In the genomic region with DNA sequence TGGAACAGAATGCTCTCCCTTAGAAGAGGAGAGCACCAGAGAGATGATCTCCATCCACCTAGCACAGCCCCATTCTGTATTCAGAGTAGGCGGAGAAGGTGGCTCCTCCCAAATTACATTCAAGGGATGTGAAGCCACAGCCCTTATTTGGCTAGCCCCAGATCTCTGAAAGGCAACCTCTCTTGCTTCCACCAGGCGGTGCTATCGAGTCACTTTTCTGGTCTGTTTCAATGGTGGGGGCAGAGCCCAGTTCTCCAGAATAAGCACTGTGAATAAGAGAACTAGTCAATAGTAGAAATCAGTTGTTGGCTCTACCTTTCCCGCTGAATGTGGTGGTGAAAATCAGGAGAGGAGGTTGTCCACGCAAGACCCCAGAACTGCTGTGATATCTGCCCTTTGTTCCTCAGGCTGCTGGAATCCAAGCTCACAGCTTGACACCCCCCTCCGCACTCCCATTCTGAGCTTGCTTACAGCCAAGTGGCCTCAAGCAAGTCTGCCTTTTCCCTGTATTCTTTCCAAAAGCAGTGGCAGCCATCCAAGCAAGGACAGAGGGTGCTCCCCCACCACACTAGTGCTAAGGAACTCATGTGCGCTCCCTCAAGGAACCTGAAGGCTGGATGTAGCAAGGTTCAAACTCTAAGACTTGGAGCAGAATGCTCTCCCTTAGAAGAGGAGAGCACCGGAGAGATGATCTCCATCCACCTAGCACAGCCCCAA, we compare ENCODE assay signal across 9 mouse cellular contexts. TPM values are rescaled to one million over a fixed set of nuclear protein-coding genes. Genes with fewer than 3 reads are reported as not detected.
A peak's percentile ranks its signal among the peaks of the same experiment; 100 is the strongest.
DNase-seq lines count a peak whose midpoint lies in the region; ATAC-seq and TF ChIP-seq lines count a peak whose summit lies in the region.
"Had no signal": no experiment of that assay in that cellular context is flagged by ENCODE, and none has a peak within 500 bp of the region (broad histone marks: within the 10 kb centered on the region; RNA-seq: fewer than 3 reads in every experiment).

No protein-coding gene starts in this region.

- H3K36me3 ChIP-seq in heart, postnatal 0 days (replicated peaks; ENCODE audit: control insufficient read depth, insufficient read depth, low read length) = no peaks in the 10 kb centered on the region
- H3K36me3 ChIP-seq in testis, adult 2 months (ENCODE audit: control insufficient read depth, insufficient read depth, low read length) = no peaks in the 10 kb centered on the region
- no peaks in the 10 kb centered on the region for H3K36me3 ChIP-seq in limb, embryonic 10.5 days
- no peaks in the 10 kb centered on the region for H3K36me3 ChIP-seq in stomach, postnatal 0 days (ENCODE audit: control insufficient read depth, insufficient read depth, low read length)
- H3K36me3 ChIP-seq: limb, embryonic 12.5 days had no signal

- WGBS in heart, postnatal 0 days = 45% methylated on average over 8 of the region's 8 CpGs
- 46% methylated on average over 8 of the region's 8 CpGs for WGBS in limb, embryonic 10.5 days
- 42% methylated on average over 8 of the region's 8 CpGs for WGBS in stomach, postnatal 0 days

- no peak overlapping the region for H3K4me3 ChIP-seq in heart, postnatal 0 days (ENCODE audit: low read depth, low read length)
- no peak overlapping the region for H3K4me3 ChIP-seq in testis, adult 2 months (ENCODE audit: control insufficient read depth, low read depth, low read length)
- no peak overlapping the region for H3K4me3 ChIP-seq in limb, embryonic 10.5 days
- no peak overlapping the region for H3K4me3 ChIP-seq in stomach, postnatal 0 days (ENCODE audit: low read depth, low read length)
- H3K4me3 ChIP-seq: limb, embryonic 12.5 days had no signal

- H3K4me1 ChIP-seq in heart, postnatal 0 days (ENCODE audit: control insufficient read depth, insufficient read depth) = no peaks in the 10 kb centered on the region
- no peaks in the 10 kb centered on the region for H3K4me1 ChIP-seq in testis, adult 2 months (ENCODE audit: control insufficient read depth, insufficient read depth, low read length)
- no peaks in the 10 kb centered on the region for H3K4me1 ChIP-seq in limb, embryonic 10.5 days
- no peaks in the 10 kb centered on the region for H3K4me1 ChIP-seq in stomach, postnatal 0 days (replicated peaks; ENCODE audit: control insufficient read depth, insufficient read depth)
- H3K4me1 ChIP-seq: limb, embryonic 12.5 days had no signal

- no peak overlapping the region for H3K4me2 ChIP-seq in heart, postnatal 0 days (ENCODE audit: low read depth, low read length)
- H3K4me2 ChIP-seq in stomach, postnatal 0 days (replicated peaks; ENCODE audit: low read depth) = no peak overlapping the region
- H3K4me2 ChIP-seq: limb, embryonic 12.5 days had no signal

- no peaks in the 10 kb centered on the region for H3K27me3 ChIP-seq in heart, postnatal 0 days (ENCODE audit: control insufficient read depth, insufficient read depth, low read length)
- no peaks in the 10 kb centered on the region for H3K27me3 ChIP-seq in testis, adult 2 months (ENCODE audit: control insufficient read depth, insufficient read depth, low read length)
- no peaks in the 10 kb centered on the region for H3K27me3 ChIP-seq in limb, embryonic 10.5 days (ENCODE audit: low read depth, poor library complexity, severe bottlenecking)
- no peaks in the 10 kb centered on the region for H3K27me3 ChIP-seq in stomach, postnatal 0 days (ENCODE audit: control insufficient read depth, insufficient read depth, low read length)
- H3K27me3 ChIP-seq: limb, embryonic 12.5 days had no signal

- no peak for TF ChIP-seq POLR2A in testis, adult 2 months (IDR thresholded peaks at IDR 0.05; ENCODE audit: control insufficient read depth, low read depth, low read length)

- no peak for TF ChIP-seq EP300 in heart, postnatal 0 days (IDR thresholded peaks at IDR 0.05; ENCODE audit: low read depth)
- no peak for TF ChIP-seq EP300 in stomach, postnatal 0 days (optimal IDR thresholded peaks at IDR 0.05)

- H3K9me3 ChIP-seq in heart, postnatal 0 days (replicated peaks; ENCODE audit: control insufficient read depth, low read length) = no peaks in the 10 kb centered on the region
- no peaks in the 10 kb centered on the region for H3K9me3 ChIP-seq in limb, embryonic 10.5 days (replicated peaks)
- H3K9me3 ChIP-seq in stomach, postnatal 0 days (ENCODE audit: control insufficient read depth, low read length) = no peaks in the 10 kb centered on the region
- H3K9me3 ChIP-seq: limb, embryonic 12.5 days had no signal

- H3K9ac ChIP-seq in heart, postnatal 0 days (replicated peaks; ENCODE audit: low read depth, low read length) = no peak overlapping the region
- no peak overlapping the region for H3K9ac ChIP-seq in stomach, postnatal 0 days (ENCODE audit: low read length)
- H3K9ac ChIP-seq: limb, embryonic 12.5 days had no signal

- no peak overlapping the region for H3K27ac ChIP-seq in heart, postnatal 0 days (ENCODE audit: low read depth)
- H3K27ac ChIP-seq in testis, adult 2 months (ENCODE audit: control insufficient read depth, insufficient read depth, low read depth, low read length) = no peak overlapping the region
- H3K27ac ChIP-seq in limb, embryonic 10.5 days = no peak overlapping the region
- H3K27ac ChIP-seq in stomach, postnatal 0 days (replicated peaks) = no peak overlapping the region
- H3K27ac ChIP-seq: limb, embryonic 12.5 days had no signal

- ATAC-seq in heart, postnatal 0 days (ENCODE audit: insufficient read depth, low read depth) = no peak
- no peak for ATAC-seq in stomach, postnatal 0 days (ENCODE audit: low FRiP score, low TSS enrichment)

- DNase-seq in heart, postnatal 0 days (ENCODE audit: low spot score) = no peak
- no peak for DNase-seq in heart, adult 11 months
- DNase-seq in testis, postnatal 14 days (ENCODE audit: low spot score) = no peak
- DNase-seq in cerebellum, postnatal 14 days = peak; percentile 41 to 71
- peak; percentile 51 for DNase-seq in limb, embryonic 10.5 days (ENCODE audit: low spot score)
- peak; percentile 61 for DNase-seq in stomach, postnatal 0 days (ENCODE audit: low spot score)
- DNase-seq in kidney, adult 11 months = no peak

- TF ChIP-seq CTCF in heart, postnatal 0 days (IDR thresholded peaks at IDR 0.05; ENCODE audit: low read depth) = peak; percentile 28; the same call in 1 of the 2 replicates
- peak; percentile 39; the same call in 1 of the 2 replicates for TF ChIP-seq CTCF in testis, adult 2 months (IDR thresholded peaks at IDR 0.05; ENCODE audit: control insufficient read depth, insufficient read depth, insufficient replicate concordance, low read depth, low read length)
- TF ChIP-seq CTCF in stomach, postnatal 0 days (IDR thresholded peaks at IDR 0.05; ENCODE audit: low read depth) = peak; percentile 74

RNA-seq across cellular contexts. Expression of gene Krt14, which starts 7.1 kb away (rescaled TPM):
- 2.3 and 3.1 TPM in 2 replicates for total RNA-seq in heart, postnatal 0 days (2014; rRNA removed; ENCODE audit: low replicate concordance)
- polyA plus RNA-seq in heart, postnatal 0 days (2015; fragmentation: Nextera tagmentation; extraction: Ambion mirVana) = 2.8 and 3.0 TPM in 2 replicates
- polyA plus RNA-seq in testis, adult 2 months (2012; rRNA removed) = 1.2 TPM in 1 of 2 replicates, not detected in the other
- 8.0 and 32.0 TPM in 2 replicates for polyA plus RNA-seq in limb, embryonic 10.5 days (2016; fragmentation: Nextera tagmentation; extraction: Ambion mirVana)
- 279 and 287 TPM in 2 replicates for polyA plus RNA-seq in stomach, postnatal 0 days (2015; fragmentation: Nextera tagmentation; extraction: Ambion mirVana)

RNA-seq across cellular contexts. Expression of gene Krt9, which starts 7.2 kb away (rescaled TPM):
- total RNA-seq in heart, postnatal 0 days (2014; rRNA removed; ENCODE audit: low replicate concordance) = not detected in 2 replicates
- not detected in 2 replicates for polyA plus RNA-seq in heart, postnatal 0 days (2015; fragmentation: Nextera tagmentation; extraction: Ambion mirVana)
- polyA plus RNA-seq in testis, adult 2 months (2012; rRNA removed) = not detected in 2 replicates
- polyA plus RNA-seq in limb, embryonic 10.5 days (2016; fragmentation: Nextera tagmentation; extraction: Ambion mirVana) = not detected in 2 replicates
- polyA plus RNA-seq in stomach, postnatal 0 days (2015; fragmentation: Nextera tagmentation; extraction: Ambion mirVana) = 0.04 TPM in 1 of 2 replicates, not detected in the other
- polyA plus RNA-seq: limb, embryonic 12.5 days had no signal

RNA-seq across cellular contexts. Expression of gene Krt16, which starts 48.4 kb away (rescaled TPM):
- total RNA-seq in heart, postnatal 0 days (2014; rRNA removed; ENCODE audit: low replicate concordance) = not detected in 2 replicates
- not detected in 2 replicates for polyA plus RNA-seq in heart, postnatal 0 days (2015; fragmentation: Nextera tagmentation; extraction: Ambion mirVana)
- polyA plus RNA-seq in testis, adult 2 months (2012; rRNA removed) = not detected in 2 replicates
- polyA plus RNA-seq in limb, embryonic 10.5 days (2016; fragmentation: Nextera tagmentation; extraction: Ambion mirVana) = not detected in 2 replicates
- polyA plus RNA-seq in stomach, postnatal 0 days (2015; fragmentation: Nextera tagmentation; extraction: Ambion mirVana) = 2.1 and 4.0 TPM in 2 replicates
- polyA plus RNA-seq: limb, embryonic 12.5 days had no signal

RNA-seq across cellular contexts. Expression of gene Krt19, which starts 51.8 kb away (rescaled TPM):
- 22.5 and 52.2 TPM in 2 replicates for total RNA-seq in heart, postnatal 0 days (2014; rRNA removed; ENCODE audit: low replicate concordance)
- 20.6 and 29.3 TPM in 2 replicates for polyA plus RNA-seq in heart, postnatal 0 days (2015; fragmentation: Nextera tagmentation; extraction: Ambion mirVana)
- 0.75 and 10.1 TPM in 2 replicates for polyA plus RNA-seq in testis, adult 2 months (2012; rRNA removed)
- polyA plus RNA-seq in limb, embryonic 10.5 days (2016; fragmentation: Nextera tagmentation; extraction: Ambion mirVana) = 11.1 and 13.9 TPM in 2 replicates
- polyA plus RNA-seq in stomach, postnatal 0 days (2015; fragmentation: Nextera tagmentation; extraction: Ambion mirVana) = 1,512 and 1,618 TPM in 2 replicates

Comparison
In these comparisons a context has a peak if more than half of its experiments do, and no peak if none do; other contexts are left out.
1. DNase-seq: peak in cerebellum, postnatal 14 days (2 of 2), limb, embryonic 10.5 days (single experiment) and stomach, postnatal 0 days (single experiment); none in heart, postnatal 0 days (single experiment), heart, adult 11 months (single experiment), testis, postnatal 14 days (single experiment) and kidney, adult 11 months (single experiment).
2. Peak in every context shown above with its lines, with median percentiles within 50 percentile points of each other: CTCF ChIP-seq.